Mouse (Mus musculus): Measurements from ENCODE around the gene Myo18b. TPM values are rescaled to one million over a fixed set of nuclear protein-coding genes. Genes with fewer than 3 reads are reported as not detected.

Myo18b gene
- polyA plus RNA-seq (2015; fragmentation: Nextera tagmentation; extraction: Ambion mirVana), result 1.1 and 1.3 TPM in 2 replicates

DNA sequence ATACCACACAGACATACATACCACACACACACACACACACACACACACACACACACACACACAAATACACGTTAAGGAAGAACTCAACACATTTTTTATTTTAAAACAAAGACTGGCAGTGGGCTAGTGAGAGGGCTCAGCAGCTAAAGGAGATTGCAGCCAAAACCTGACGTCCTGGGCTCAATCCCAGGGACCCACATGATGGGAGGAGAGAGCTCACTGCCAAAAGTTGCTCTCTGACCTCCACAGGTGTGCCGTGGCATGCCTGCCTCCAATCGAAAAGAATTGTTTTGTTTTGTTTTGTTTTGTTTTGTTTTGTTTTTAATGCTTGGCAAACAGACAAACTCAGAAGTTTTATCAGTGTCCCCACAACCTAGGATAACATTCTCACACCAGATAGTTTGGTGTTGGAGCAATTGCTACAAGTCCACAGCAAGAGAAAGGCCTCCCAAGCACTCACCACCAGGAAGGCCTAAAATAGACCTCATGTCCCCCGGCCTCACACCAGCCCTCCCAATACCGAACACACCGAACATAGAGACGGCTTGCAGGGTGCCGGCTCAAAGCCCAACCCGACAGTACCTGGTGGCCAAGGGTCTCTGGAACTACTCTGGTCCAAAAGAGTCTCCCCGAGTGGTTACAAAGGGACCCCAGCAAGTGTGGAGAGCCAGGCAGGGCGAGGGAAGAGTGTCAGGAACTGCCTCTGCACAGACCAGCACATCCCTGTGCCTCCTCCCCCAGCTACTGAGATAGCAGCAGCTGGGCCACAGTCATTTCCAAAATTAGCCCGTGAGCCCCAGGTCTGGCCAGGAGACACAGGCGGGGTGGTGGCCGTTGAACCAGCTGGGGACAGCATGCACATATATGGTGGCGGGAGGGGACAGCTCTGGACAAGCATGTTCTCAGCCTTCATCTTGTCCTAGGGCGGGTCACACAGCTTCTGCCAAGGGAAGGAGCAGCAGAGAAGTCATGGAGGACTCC, at the start of gene Myo18b:
Myo18b (minus strand) TSS at position 689 of the 981 bp plus-strand sequence.
- Histone ChIP-seq H3K4me3 (ENCODE audit: low read length) (no peak within 1 kb of the TSS), H3K9ac (ENCODE audit: low read length) (no peak within 1 kb of the TSS), H3K27ac (ENCODE audit: low read length) (no peak within 1 kb of the TSS), H3K4me2 (ENCODE audit: low read depth, low read length) (no peak within 1 kb of the TSS), H3K9me3 (ENCODE audit: control insufficient read depth, low read length) (no peaks in the 10 kb centered on the region), H3K4me1 (replicated peaks; ENCODE audit: control insufficient read depth, insufficient read depth, low read length) (no peaks in the 10 kb centered on the region), H3K27me3 (ENCODE audit: control insufficient read depth, insufficient read depth, low read depth, low read length) (no peaks in the 10 kb centered on the region), H3K36me3 (ENCODE audit: control insufficient read depth, insufficient read depth, low read length) (no peaks in the 10 kb centered on the region)
- 66% methylated on average over 17 of the region's 17 CpGs for WGBS
- ATAC-seq (ENCODE audit: low read depth), result no peak

GRCm38 (mm10) chr5:112945925-112946324, 49.8 kb upstream of the Myo18b start:
- 64% methylated on average over 7 of the region's 7 CpGs for WGBS
- ATAC-seq (ENCODE audit: low read depth), result no peak
- Histone ChIP-seq H3K4me2 (ENCODE audit: low read depth, low read length) (no peak overlapping the region), H3K9me3 (ENCODE audit: control insufficient read depth, low read length) (no peaks in the 10 kb centered on the region), H3K27ac (ENCODE audit: low read length) (no peak overlapping the region), H3K4me1 (replicated peaks; ENCODE audit: control insufficient read depth, insufficient read depth, low read length) (no peaks in the 10 kb centered on the region), H3K36me3 (ENCODE audit: control insufficient read depth, insufficient read depth, low read length) (peaks cover 10% of the 10 kb centered on the region; the same call in 1 of the 2 replicates), H3K9ac (ENCODE audit: low read length) (no peak overlapping the region), H3K4me3 (ENCODE audit: low read length) (no peak overlapping the region), H3K27me3 (ENCODE audit: control insufficient read depth, insufficient read depth, low read depth, low read length) (no peaks in the 10 kb centered on the region)

DNA sequence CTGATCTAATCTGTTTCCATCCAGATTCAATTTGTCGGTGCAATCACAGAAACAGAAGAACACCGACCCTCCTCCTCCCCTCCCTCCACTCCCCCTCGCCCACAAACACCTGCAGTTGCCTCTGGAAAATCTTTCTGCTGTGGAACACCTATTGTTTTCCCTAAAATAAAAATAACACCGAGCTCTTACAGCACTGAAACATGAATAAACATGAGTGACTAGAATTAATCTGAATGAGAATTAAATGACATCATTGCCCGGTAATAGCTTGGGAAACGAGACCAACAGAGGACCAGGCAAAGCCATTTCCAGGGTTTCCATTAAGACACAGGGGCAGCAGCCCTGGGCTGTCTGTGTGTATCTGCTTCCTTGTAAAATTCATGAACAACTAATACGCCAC, 46.1 kb upstream of the Myo18b start:
- Histone ChIP-seq H3K9ac (ENCODE audit: low read length) (no peak overlapping the region), H3K9me3 (ENCODE audit: control insufficient read depth, low read length) (no peaks in the 10 kb centered on the region), H3K4me3 (ENCODE audit: low read length) (no peak overlapping the region), H3K4me1 (replicated peaks; ENCODE audit: control insufficient read depth, insufficient read depth, low read length) (no peaks in the 10 kb centered on the region), H3K36me3 (ENCODE audit: control insufficient read depth, insufficient read depth, low read length) (peaks cover 15% of the 10 kb centered on the region; the same call in 1 of the 2 replicates), H3K4me2 (ENCODE audit: low read depth, low read length) (no peak overlapping the region), H3K27ac (ENCODE audit: low read length) (no peak overlapping the region), H3K27me3 (ENCODE audit: control insufficient read depth, insufficient read depth, low read depth, low read length) (no peaks in the 10 kb centered on the region)
- no peak for ATAC-seq (ENCODE audit: low read depth)
- 78% methylated on average over 7 of the region's 7 CpGs for WGBS

DNA sequence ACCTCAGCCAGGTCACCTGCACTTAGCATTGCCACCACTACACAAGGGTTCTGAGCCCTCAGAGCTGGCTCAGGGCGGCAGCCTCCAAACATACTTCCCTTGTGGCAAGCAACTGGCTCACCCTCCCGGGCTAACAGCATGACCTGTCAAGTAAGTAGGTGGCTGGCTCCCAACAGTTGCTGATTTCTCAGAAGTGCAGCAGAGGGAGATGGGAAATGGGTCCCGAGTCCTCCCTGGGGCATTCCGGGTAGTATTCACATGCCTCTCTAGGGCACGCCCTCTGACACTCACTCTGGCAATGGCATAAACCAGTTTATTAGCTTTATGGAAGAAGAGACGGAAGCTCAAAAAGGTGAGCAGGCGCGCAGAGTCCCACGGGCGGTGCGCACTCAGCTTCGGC, 44.8 kb upstream of the Myo18b start:
- Histone ChIP-seq H3K27ac (ENCODE audit: low read length) (no peak overlapping the region), H3K36me3 (ENCODE audit: control insufficient read depth, insufficient read depth, low read length) (peaks cover 16% of the 10 kb centered on the region), H3K27me3 (ENCODE audit: control insufficient read depth, insufficient read depth, low read depth, low read length) (no peaks in the 10 kb centered on the region), H3K9ac (ENCODE audit: low read length) (no peak overlapping the region), H3K9me3 (ENCODE audit: control insufficient read depth, low read length) (no peaks in the 10 kb centered on the region), H3K4me2 (ENCODE audit: low read depth, low read length) (no peak overlapping the region), H3K4me3 (ENCODE audit: low read length) (no peak overlapping the region), H3K4me1 (replicated peaks; ENCODE audit: control insufficient read depth, insufficient read depth, low read length) (no peaks in the 10 kb centered on the region)
- WGBS, result 91% methylated on average over 12 of the region's 12 CpGs
- ATAC-seq (ENCODE audit: low read depth), result no peak

- Histone ChIP-seq H3K9ac (ENCODE audit: low read length) (no peak overlapping the region), H3K9me3 (ENCODE audit: control insufficient read depth, low read length) (no peaks in the 10 kb centered on the region), H3K4me1 (replicated peaks; ENCODE audit: control insufficient read depth, insufficient read depth, low read length) (no peaks in the 10 kb centered on the region), H3K36me3 (ENCODE audit: control insufficient read depth, insufficient read depth, low read length) (peaks cover 15% of the 10 kb centered on the region), H3K4me2 (ENCODE audit: low read depth, low read length) (no peak overlapping the region), H3K4me3 (ENCODE audit: low read length) (no peak overlapping the region), H3K27ac (ENCODE audit: low read length) (no peak overlapping the region), H3K27me3 (ENCODE audit: control insufficient read depth, insufficient read depth, low read depth, low read length) (no peaks in the 10 kb centered on the region)
- 73% methylated on average over 10 of the region's 10 CpGs for WGBS
- ATAC-seq (ENCODE audit: low read depth), result no peak
These were observed 40.5 kb upstream of the Myo18b start for GRCm38 (mm10) chr5:112936632-112937031.

GRCm38 (mm10) chr5:112935436-112935835, 39.3 kb upstream of the Myo18b start:
- no peak for ATAC-seq (ENCODE audit: low read depth)
- H3K9me3 ChIP-seq (ENCODE audit: control insufficient read depth, low read length), result no peaks in the 10 kb centered on the region
- WGBS, result 86% methylated on average over 8 of the region's 8 CpGs
- H3K4me3 ChIP-seq (ENCODE audit: low read length), result no peak overlapping the region
- no peaks in the 10 kb centered on the region for H3K4me1 ChIP-seq (replicated peaks; ENCODE audit: control insufficient read depth, insufficient read depth, low read length)
- H3K27me3 ChIP-seq (ENCODE audit: control insufficient read depth, insufficient read depth, low read depth, low read length), result no peaks in the 10 kb centered on the region
- H3K4me2 ChIP-seq (ENCODE audit: low read depth, low read length), result no peak overlapping the region
- H3K9ac ChIP-seq (ENCODE audit: low read length), result no peak overlapping the region
- peaks cover 6% of the 10 kb centered on the region for H3K36me3 ChIP-seq (ENCODE audit: control insufficient read depth, insufficient read depth, low read length)
- no peak overlapping the region for H3K27ac ChIP-seq (ENCODE audit: low read length)

DNA sequence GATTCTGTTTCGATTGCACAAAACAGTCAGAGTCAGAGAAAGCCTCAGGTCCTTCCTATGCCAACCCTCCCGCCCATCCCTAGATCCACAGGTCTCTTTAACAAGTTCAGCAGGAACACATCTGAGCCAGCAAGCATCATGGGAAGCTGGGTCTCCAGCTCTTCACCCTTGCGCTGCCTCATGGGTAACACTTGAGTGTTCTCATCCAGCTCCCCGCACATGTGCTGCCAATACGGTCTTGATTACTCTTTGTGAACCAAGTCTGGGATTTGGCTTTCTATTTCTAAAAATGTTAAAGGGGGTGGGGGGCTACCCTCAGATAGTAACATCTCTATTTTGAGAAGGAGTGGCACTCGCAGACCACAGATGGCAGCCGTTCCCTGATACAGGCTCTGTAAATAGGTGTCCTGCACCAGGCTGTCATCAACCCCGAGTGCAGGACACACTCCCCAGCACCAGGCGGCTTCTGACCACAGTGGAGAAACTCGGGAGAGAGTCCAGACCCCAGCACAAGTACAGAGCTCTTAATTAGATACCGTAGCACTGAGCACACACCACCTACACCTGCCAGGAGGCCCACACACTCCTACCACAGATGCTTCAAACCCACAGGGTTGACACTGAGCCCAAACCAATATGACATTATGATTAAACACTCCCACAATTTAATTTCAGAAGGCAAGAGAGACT, 36.9 kb upstream of the Myo18b start:
- Histone ChIP-seq H3K4me2 (ENCODE audit: low read depth, low read length) (no peak overlapping the region), H3K4me1 (replicated peaks; ENCODE audit: control insufficient read depth, insufficient read depth, low read length) (no peaks in the 10 kb centered on the region; the same call in 1 of the 2 replicates)
- no peak for ATAC-seq (ENCODE audit: low read depth)

DNA sequence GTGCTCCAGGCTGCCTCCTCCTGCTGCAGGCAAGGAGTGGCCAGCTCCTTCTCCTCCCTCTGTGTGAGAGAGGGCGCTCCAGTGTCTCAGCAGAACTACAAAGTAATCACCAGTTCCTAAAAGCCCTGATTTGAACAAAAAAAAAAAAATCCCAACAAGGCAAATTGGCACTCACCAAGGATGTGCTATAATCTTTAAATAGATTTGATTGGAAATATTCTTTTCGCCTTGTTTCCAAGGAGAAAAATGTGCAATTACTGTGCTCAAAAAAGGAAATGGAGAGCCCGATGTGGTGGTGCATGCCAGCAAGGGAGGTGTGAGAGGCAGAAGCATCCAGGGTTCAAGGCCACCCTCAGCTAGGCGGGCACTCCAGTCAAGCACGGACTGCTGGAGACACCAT, 35.7 kb upstream of the Myo18b start:
- Histone ChIP-seq H3K4me3 (ENCODE audit: low read length) (no peak overlapping the region), H3K36me3 (ENCODE audit: control insufficient read depth, insufficient read depth, low read length) (peaks cover 3% of the 10 kb centered on the region), H3K9me3 (ENCODE audit: control insufficient read depth, low read length) (no peaks in the 10 kb centered on the region), H3K27me3 (ENCODE audit: control insufficient read depth, insufficient read depth, low read depth, low read length) (no peaks in the 10 kb centered on the region), H3K9ac (ENCODE audit: low read length) (no peak overlapping the region), H3K4me1 (replicated peaks; ENCODE audit: control insufficient read depth, insufficient read depth, low read length) (no peaks in the 10 kb centered on the region; the same call in 1 of the 2 replicates), H3K27ac (ENCODE audit: low read length) (no peak overlapping the region), H3K4me2 (ENCODE audit: low read depth, low read length) (no peak overlapping the region)
- 83% methylated on average over 5 of the region's 5 CpGs for WGBS
- no peak for ATAC-seq (ENCODE audit: low read depth)

More for the DNA sequence above, 36.9 kb upstream of the Myo18b start:
- no peak overlapping the region for H3K9ac ChIP-seq (ENCODE audit: low read length)
- H3K36me3 ChIP-seq (ENCODE audit: control insufficient read depth, insufficient read depth, low read length), result peaks cover 3% of the 10 kb centered on the region
- no peaks in the 10 kb centered on the region for H3K9me3 ChIP-seq (ENCODE audit: control insufficient read depth, low read length)
- H3K27ac ChIP-seq (ENCODE audit: low read length), result no peak overlapping the region
- whole genome bisulfite sequencing, result 76% methylated on average over 11 of the region's 11 CpGs
- H3K27me3 ChIP-seq (ENCODE audit: control insufficient read depth, insufficient read depth, low read depth, low read length), result no peaks in the 10 kb centered on the region
- H3K4me3 ChIP-seq (ENCODE audit: low read length), result no peak overlapping the region

DNA sequence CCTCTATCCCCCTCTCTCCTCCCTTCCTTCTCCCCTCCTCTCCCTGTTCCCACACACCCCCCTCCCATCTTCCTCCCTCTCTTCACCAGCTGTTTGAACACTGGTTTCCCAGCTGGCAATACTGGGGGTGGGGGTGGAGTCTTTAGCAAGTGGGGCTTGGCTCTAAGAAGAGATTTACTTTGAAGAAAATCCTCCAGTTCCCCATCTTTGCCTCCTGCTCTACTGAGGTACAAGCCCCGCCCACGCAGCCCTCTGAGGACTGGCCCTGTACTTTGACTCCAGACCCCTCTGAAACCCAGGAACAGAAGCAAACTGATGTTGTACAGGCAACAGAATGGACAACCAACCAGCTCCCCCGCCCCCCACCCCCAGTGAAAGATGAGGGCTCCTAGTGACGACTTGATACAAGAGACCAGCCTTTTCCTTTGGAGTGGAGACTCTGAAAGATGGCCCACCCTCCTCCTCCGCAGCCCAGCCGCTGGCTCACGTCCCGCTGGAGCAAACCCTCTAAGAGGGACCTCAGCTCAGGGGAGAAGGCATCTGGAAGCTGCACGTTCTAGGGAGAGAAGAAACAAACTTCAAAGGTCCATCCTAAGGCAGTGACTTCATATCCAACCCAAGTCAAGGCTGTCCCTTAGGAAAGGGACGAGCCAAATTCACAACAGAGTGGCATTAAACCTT, 32.2 kb upstream of the Myo18b start:
- Histone ChIP-seq H3K4me1 (replicated peaks; ENCODE audit: control insufficient read depth, insufficient read depth, low read length) (no peaks in the 10 kb centered on the region; the same call in 1 of the 2 replicates), H3K27ac (ENCODE audit: low read length) (no peak overlapping the region), H3K9me3 (ENCODE audit: control insufficient read depth, low read length) (no peaks in the 10 kb centered on the region), H3K27me3 (ENCODE audit: control insufficient read depth, insufficient read depth, low read depth, low read length) (no peaks in the 10 kb centered on the region), H3K4me3 (ENCODE audit: low read length) (no peak overlapping the region), H3K36me3 (ENCODE audit: control insufficient read depth, insufficient read depth, low read length) (peaks cover 5% of the 10 kb centered on the region), H3K9ac (ENCODE audit: low read length) (no peak overlapping the region), H3K4me2 (ENCODE audit: low read depth, low read length) (no peak overlapping the region)
- ATAC-seq (ENCODE audit: low read depth), result peak; percentile 65
- WGBS, result 34% methylated on average over 10 of the region's 10 CpGs

Measured in lung, embryonic 16.5 days (tissue).